Mouse (Mus musculus): Measurements from ENCODE around the gene Rcan2.

GRCm38 (mm10) chr17:43982505-43982904, 181.4 kb downstream of the Rcan2 start:
- TF ChIP-seq POLR2A (IDR thresholded peaks at IDR 0.05; ENCODE audit: extremely low read depth, insufficient read depth, low read length) = no peak
- no peak for TF ChIP-seq CTCF (IDR thresholded peaks at IDR 0.05; ENCODE audit: low read depth, low read length)
